8 mouse cellular contexts compared by ENCODE assay signal in the genomic region with DNA sequence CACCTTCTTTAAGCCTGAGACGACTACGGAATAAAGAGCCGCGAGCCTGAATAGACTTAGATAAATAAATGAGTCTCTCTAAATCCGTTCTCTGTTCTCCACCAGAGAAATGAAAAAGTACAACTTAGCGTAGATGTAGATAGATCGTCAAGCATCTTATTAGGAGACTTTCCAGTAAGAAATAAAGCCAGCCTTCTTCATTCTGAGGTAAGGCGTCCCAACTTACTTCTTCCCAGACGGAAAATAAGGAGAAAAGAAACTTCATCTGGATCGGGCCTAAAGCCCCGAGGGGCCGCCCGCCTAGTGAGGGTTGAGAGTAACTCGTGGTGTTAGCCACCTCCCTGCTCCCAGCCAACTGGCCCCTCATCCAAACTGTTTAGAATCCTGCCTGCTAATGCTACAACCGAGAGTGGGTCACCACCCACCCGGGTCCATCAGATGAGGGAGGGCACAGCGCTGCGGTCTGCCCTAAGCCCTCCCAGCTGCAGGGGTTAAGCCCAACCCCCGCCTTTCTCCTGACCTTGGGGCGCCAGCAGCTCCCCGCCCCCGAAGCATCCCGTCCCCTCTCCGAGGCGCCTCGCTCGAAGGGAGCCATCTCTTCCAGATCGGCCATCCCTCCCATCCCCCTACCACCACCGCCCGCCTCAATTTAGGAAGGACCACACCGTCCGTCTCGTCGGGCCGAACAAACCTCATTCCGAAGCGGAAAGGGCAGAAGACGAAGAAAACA. TPM values are rescaled to one million over a fixed set of nuclear protein-coding genes. Genes with fewer than 3 reads are reported as not detected.
DNase-seq lines count a peak whose midpoint lies in the region; ATAC-seq and TF ChIP-seq lines count a peak whose summit lies in the region.

No protein-coding gene starts in this region.

- H3K4me2 ChIP-seq in lung, embryonic 15.5 days: peak overlapping the region; percentile 83

- DNase-seq in A20 (ENCODE audit: low read depth, low spot score) (peak; percentile 83), ZHBTc4 (ENCODE audit: low read depth, low spot score) (peak; percentile 80)
- peak; percentile 79 for DNase-seq in embryonic facial prominence, embryonic 10.5 days (ENCODE audit: low spot score)
- DNase-seq in heart, adult 9 months (ENCODE audit: low spot score in 2 of 2): peak; percentile 26 to 45
- DNase-seq in kidney, adult 8-10 months: peak; percentile 40
- DNase-seq in thymus, postnatal 0 days (ENCODE audit: low spot score): peak; percentile 59

- H3K9ac ChIP-seq in lung, embryonic 15.5 days: peak overlapping the region; percentile 90

- peaks cover 10% of the 10 kb centered on the region for H3K36me3 ChIP-seq in embryonic facial prominence, embryonic 10.5 days (replicated peaks)
- H3K36me3 ChIP-seq in lung, embryonic 15.5 days: peaks cover 1% of the 10 kb centered on the region; the same call in 1 of the 2 replicates

- H3K9me3 ChIP-seq in embryonic facial prominence, embryonic 10.5 days: no peaks in the 10 kb centered on the region
- no peaks in the 10 kb centered on the region for H3K9me3 ChIP-seq in lung, embryonic 15.5 days

- H3K27ac ChIP-seq in embryonic facial prominence, embryonic 10.5 days (replicated peaks): peak overlapping the region; percentile 93
- H3K27ac ChIP-seq in lung, embryonic 15.5 days: peak overlapping the region; percentile 96
- H3K27ac ChIP-seq in olfactory bulb, adult 2 months (ENCODE audit: insufficient read depth, low read depth, low read length): peak overlapping the region; percentile 20

- no peak for TF ChIP-seq CTCF in olfactory bulb, adult 2 months (IDR thresholded peaks at IDR 0.05; ENCODE audit: insufficient read depth, low read depth, low read length)

- H3K4me1 ChIP-seq in embryonic facial prominence, embryonic 10.5 days: peaks cover 46% of the 10 kb centered on the region
- peaks cover 30% of the 10 kb centered on the region for H3K4me1 ChIP-seq in lung, embryonic 15.5 days
- H3K4me1 ChIP-seq in olfactory bulb, adult 2 months (ENCODE audit: control insufficient read depth, insufficient read depth, low read length): peaks cover 8% of the 10 kb centered on the region

- peak overlapping the region; percentile 86 for H3K4me3 ChIP-seq in embryonic facial prominence, embryonic 10.5 days
- H3K4me3 ChIP-seq in lung, embryonic 15.5 days: peak overlapping the region; percentile 99
- peak overlapping the region; percentile 92 for H3K4me3 ChIP-seq in olfactory bulb, adult 2 months (ENCODE audit: insufficient read depth, low read depth, low read length)

- no peak for TF ChIP-seq POLR2A in olfactory bulb, adult 2 months (IDR thresholded peaks at IDR 0.05; ENCODE audit: insufficient read depth, low read depth, low read length)

- no peaks in the 10 kb centered on the region for H3K27me3 ChIP-seq in embryonic facial prominence, embryonic 10.5 days (replicated peaks; ENCODE audit: low read depth, poor library complexity, severe bottlenecking)
- H3K27me3 ChIP-seq in lung, embryonic 15.5 days: no peaks in the 10 kb centered on the region

- 3% methylated on average over 38 of the region's 38 CpGs for WGBS in embryonic facial prominence, embryonic 10.5 days
- under 1% methylated on average over 38 of the region's 38 CpGs for WGBS in lung, embryonic 15.5 days
- under 1% methylated on average over 38 of the region's 38 CpGs for WGBS in olfactory bulb, adult 2 months

- peak; percentile 58 for ATAC-seq in lung, embryonic 15.5 days (ENCODE audit: borderline replicate concordance, extremely low read depth, low FRiP score, low TSS enrichment)

RNA-seq across cellular contexts. Expression of gene Fam104a, which starts 0.9 kb away (rescaled TPM):
- polyA plus RNA-seq in embryonic facial prominence, embryonic 10.5 days (2016; fragmentation: Nextera tagmentation; extraction: Ambion mirVana): 53.4 and 57.6 TPM in 2 replicates
- 43.7 and 44.6 TPM in 2 replicates for polyA plus RNA-seq in lung, embryonic 15.5 days (2015; fragmentation: Nextera tagmentation; extraction: Ambion mirVana)
- polyA plus RNA-seq in olfactory bulb, adult 2 months (2012; ENCODE audit: insufficient read depth, insufficient read length, low replicate concordance, missing spikeins): not detected in 2 replicates
- polyA plus RNA-seq in thymus, postnatal 0 days (2015; fragmentation: Nextera tagmentation; extraction: Ambion mirVana): 53.3 and 54.7 TPM in 2 replicates

RNA-seq across cellular contexts. Expression of gene D11Wsu47e, which starts 1.1 kb away (rescaled TPM):
- 26.4 and 28.0 TPM in 2 replicates for polyA plus RNA-seq in embryonic facial prominence, embryonic 10.5 days (2016; fragmentation: Nextera tagmentation; extraction: Ambion mirVana)
- polyA plus RNA-seq in lung, embryonic 15.5 days (2015; fragmentation: Nextera tagmentation; extraction: Ambion mirVana): 19.7 and 20.6 TPM in 2 replicates
- polyA plus RNA-seq in olfactory bulb, adult 2 months (2012; ENCODE audit: insufficient read depth, insufficient read length, low replicate concordance, missing spikeins): not detected in 2 replicates
- polyA plus RNA-seq in thymus, postnatal 0 days (2015; fragmentation: Nextera tagmentation; extraction: Ambion mirVana): 15.7 and 17.0 TPM in 2 replicates

RNA-seq across cellular contexts. Expression of gene Cpsf4l, which starts 26.8 kb away (rescaled TPM):
- 0.34 and 0.69 TPM in 2 replicates for polyA plus RNA-seq in embryonic facial prominence, embryonic 10.5 days (2016; fragmentation: Nextera tagmentation; extraction: Ambion mirVana)
- 0.57 and 2.7 TPM in 2 replicates for polyA plus RNA-seq in lung, embryonic 15.5 days (2015; fragmentation: Nextera tagmentation; extraction: Ambion mirVana)
- polyA plus RNA-seq in olfactory bulb, adult 2 months (2012; ENCODE audit: insufficient read depth, insufficient read length, low replicate concordance, missing spikeins): not detected in 2 replicates
- polyA plus RNA-seq in thymus, postnatal 0 days (2015; fragmentation: Nextera tagmentation; extraction: Ambion mirVana): 38.4 and 45.2 TPM in 2 replicates

RNA-seq across cellular contexts. Expression of gene Slc39a11, which starts 33.2 kb away (rescaled TPM):
- 17.0 and 17.2 TPM in 2 replicates for polyA plus RNA-seq in embryonic facial prominence, embryonic 10.5 days (2016; fragmentation: Nextera tagmentation; extraction: Ambion mirVana)
- polyA plus RNA-seq in lung, embryonic 15.5 days (2015; fragmentation: Nextera tagmentation; extraction: Ambion mirVana): 23.7 and 24.5 TPM in 2 replicates
- not detected in 2 replicates for polyA plus RNA-seq in olfactory bulb, adult 2 months (2012; ENCODE audit: insufficient read depth, insufficient read length, low replicate concordance, missing spikeins)
- polyA plus RNA-seq in thymus, postnatal 0 days (2015; fragmentation: Nextera tagmentation; extraction: Ambion mirVana): 19.4 and 19.9 TPM in 2 replicates

RNA-seq across cellular contexts. Expression of gene Cog1, which starts 34.1 kb away (rescaled TPM):
- polyA plus RNA-seq in embryonic facial prominence, embryonic 10.5 days (2016; fragmentation: Nextera tagmentation; extraction: Ambion mirVana): 27.4 and 28.1 TPM in 2 replicates
- 26.5 and 27.7 TPM in 2 replicates for polyA plus RNA-seq in lung, embryonic 15.5 days (2015; fragmentation: Nextera tagmentation; extraction: Ambion mirVana)
- polyA plus RNA-seq in olfactory bulb, adult 2 months (2012; ENCODE audit: insufficient read depth, insufficient read length, low replicate concordance, missing spikeins): not detected in 2 replicates
- polyA plus RNA-seq in thymus, postnatal 0 days (2015; fragmentation: Nextera tagmentation; extraction: Ambion mirVana): 21.6 and 22.1 TPM in 2 replicates

Comparison
In these comparisons a context has a peak if more than half of its experiments do, and no peak if none do; other contexts are left out.
1. Peak in every context shown above with its lines: DNase-seq, ATAC-seq, H3K4me3 ChIP-seq and H3K27ac ChIP-seq.
2. H3K27ac ChIP-seq: peak in every context shown above with its lines; median percentile 96 in lung, embryonic 15.5 days; 93 in embryonic facial prominence, embryonic 10.5 days; 20 in olfactory bulb, adult 2 months.
3. RNA of gene Fam104a, which starts 0.9 kb away (polyA plus RNA-seq): 53.4 to 57.6 TPM in embryonic facial prominence, embryonic 10.5 days, 53.3 to 54.7 TPM in thymus, postnatal 0 days and 43.7 to 44.6 TPM in lung, embryonic 15.5 days; not detected in olfactory bulb, adult 2 months; every median in the first group is over 10 times any median in the second.
4. RNA of gene D11Wsu47e, which starts 1.1 kb away (polyA plus RNA-seq): 26.4 to 28.0 TPM in embryonic facial prominence, embryonic 10.5 days, 19.7 to 20.6 TPM in lung, embryonic 15.5 days and 15.7 to 17.0 TPM in thymus, postnatal 0 days; not detected in olfactory bulb, adult 2 months; every median in the first group is over 10 times any median in the second.
5. RNA of gene Cpsf4l, which starts 26.8 kb away (polyA plus RNA-seq): 38.4 to 45.2 TPM in thymus, postnatal 0 days; 0.57 to 2.7 TPM in lung, embryonic 15.5 days, 0.34 to 0.69 TPM in embryonic facial prominence, embryonic 10.5 days and not detected in olfactory bulb, adult 2 months; every median in the first group is over 10 times any median in the second.